Mouse (Mus musculus): ENCODE results near the gene Plac9a.
"Not testable (repeated sequence)": the region's sequence is repeated elsewhere in the genome, so short reads cannot be mapped to it uniquely, and the experiment has no call there.

DNA sequence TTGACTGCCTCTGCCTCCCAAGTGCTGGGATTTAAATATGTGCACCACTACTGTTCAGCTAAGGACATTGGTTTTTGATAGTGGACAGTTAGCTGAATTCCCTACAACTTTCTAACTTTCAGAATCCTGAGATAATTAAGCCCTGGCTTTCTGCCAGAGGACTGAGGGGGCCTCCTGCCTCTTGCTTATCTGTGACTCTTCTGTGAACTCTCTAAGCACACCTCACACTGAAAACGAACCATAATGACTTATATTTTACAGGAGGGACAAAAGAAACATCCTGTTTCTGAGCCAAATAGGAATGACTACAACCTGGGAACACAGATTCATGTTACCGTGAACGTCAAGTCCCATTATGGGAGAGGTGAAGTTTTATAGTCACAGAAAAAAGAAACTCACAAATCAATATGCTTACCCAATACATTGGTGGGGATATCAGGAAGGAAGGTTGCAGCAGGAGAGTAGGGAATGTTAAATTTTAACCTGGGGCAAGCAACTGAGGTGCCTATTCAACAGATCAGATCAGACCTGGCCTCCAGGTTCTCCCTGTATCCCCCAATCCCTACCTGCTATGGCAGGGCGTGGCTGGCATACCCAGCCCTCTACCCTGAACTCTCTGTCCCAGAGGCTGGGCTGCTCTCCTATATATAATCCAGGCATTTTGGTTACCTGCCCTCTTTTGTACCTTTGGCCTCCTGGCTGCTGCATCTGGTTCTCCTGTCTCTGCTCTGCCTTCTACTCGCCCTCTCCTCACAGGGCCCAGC, 34.1 kb upstream of the Plac9a start:
- not testable (repeated sequence) for TF ChIP-seq POLR2A, CTCF (IDR thresholded peaks at IDR 0.05; ENCODE audit: insufficient read depth, low read depth, low read length)
